Mouse (Mus musculus) hindbrain, embryonic 10.5 days (tissue): ENCODE measurements around the gene 4930550L24Rik. TPM values are rescaled to one million over a fixed set of nuclear protein-coding genes. Genes with fewer than 3 reads are reported as not detected.

Experiments used
- DNase-seq: peaks from one replicate; pipeline ENCODE4 v3.0.0-alpha.2; 2017; ENCODE audit warnings: low spot score
- H3K27ac ChIP-seq: fragments of 300-500 bp; sonication (generic); 2 replicates; pipeline ENCODE4 v1.5.1; 2016; ENCODE audit warnings: mild to moderate bottlenecking, moderate library complexity
- H3K27me3 ChIP-seq: fragments of 300-500 bp; sonication (generic); 2 replicates; pipeline ENCODE4 v1.6.1; 2016; ENCODE audit warnings: mild to moderate bottlenecking; ENCODE audit not compliant: poor library complexity, insufficient read depth, severe bottlenecking
- H3K36me3 ChIP-seq: fragments of 300-500 bp; sonication (generic); 2 replicates; pipeline ENCODE4 v1.6.1; 2016; ENCODE audit warnings: mild to moderate bottlenecking, moderate library complexity
- H3K4me1 ChIP-seq: fragments of 300-500 bp; sonication (generic); replicated peaks from 2 replicates; pipeline ENCODE4 v1.6.1; 2016; ENCODE audit warnings: mild to moderate bottlenecking
- H3K4me3 ChIP-seq: fragments of 300-500 bp; sonication (generic); 2 replicates; pipeline ENCODE4 v1.5.1; 2016; ENCODE audit warnings: mild to moderate bottlenecking, moderate library complexity
- H3K9me3 ChIP-seq: fragments of 300-500 bp; sonication (generic); 2 replicates; pipeline ENCODE4 v1.6.1; 2016; ENCODE audit warnings: mild to moderate bottlenecking, moderate library complexity
- WGBS: fragments of 180-500 bp; shearing (Covaris S2); methylation state at CpG from one replicate; pipeline ENCODE4 v1.1.7; 2016; 5-methylcytosine and 5-hydroxymethylcytosine counted together
- polyA plus RNA-seq: library from polyadenylated mRNA; unstranded; fragments of >200 nt; fragmentation: Nextera tagmentation; extraction: Ambion mirVana; gene quantifications from 2 replicates; pipeline ENCODE4 v1.2.1, GENCODE M21; 2016

Gene 4930550L24Rik
- polyA plus RNA-seq, result 0.09 TPM in 1 of 2 replicates, not detected in the other

- DNase-seq, result no peak
- H3K4me1 ChIP-seq, result no peaks in the 10 kb centered on the region
- 80% methylated on average over 2 of the region's 2 CpGs for WGBS
Observed at GRCm38 (mm10) chrX:58909060-58909459, at the start of gene 4930550L24Rik. TSS of gene 4930550L24Rik (plus strand) at chrX:58909360.

DNA sequence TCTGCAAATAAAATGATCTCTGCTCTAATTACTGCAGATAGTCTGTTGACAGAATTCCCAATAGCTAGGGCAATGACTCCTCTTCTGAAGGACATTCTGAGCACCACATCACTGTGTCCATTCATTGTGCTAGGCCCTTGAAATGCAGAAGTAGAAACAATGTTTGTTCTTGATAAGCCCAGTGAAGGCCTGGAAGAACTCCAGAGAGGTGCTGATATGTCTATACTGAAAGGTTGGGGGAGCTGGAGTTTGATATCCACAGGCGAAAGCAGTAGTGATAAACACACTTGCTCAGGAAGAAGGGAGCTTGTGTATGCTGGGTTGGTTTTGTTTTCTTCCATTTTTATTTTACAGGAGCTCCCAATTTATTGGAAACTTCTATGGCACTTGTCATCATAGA, 8.4 kb upstream of the 4930550L24Rik start:
- 90% methylated on average over 1 of the region's 1 CpGs for WGBS

More at GRCm38 (mm10) chrX:58909060-58909459, at the start of gene 4930550L24Rik:
- Histone ChIP-seq H3K27ac (no peak within 1 kb of the TSS), H3K4me3 (no peak within 1 kb of the TSS), H3K36me3 (no peaks in the 10 kb centered on the region), H3K9me3 (no peaks in the 10 kb centered on the region), H3K27me3 (no peaks in the 10 kb centered on the region)

DNA sequence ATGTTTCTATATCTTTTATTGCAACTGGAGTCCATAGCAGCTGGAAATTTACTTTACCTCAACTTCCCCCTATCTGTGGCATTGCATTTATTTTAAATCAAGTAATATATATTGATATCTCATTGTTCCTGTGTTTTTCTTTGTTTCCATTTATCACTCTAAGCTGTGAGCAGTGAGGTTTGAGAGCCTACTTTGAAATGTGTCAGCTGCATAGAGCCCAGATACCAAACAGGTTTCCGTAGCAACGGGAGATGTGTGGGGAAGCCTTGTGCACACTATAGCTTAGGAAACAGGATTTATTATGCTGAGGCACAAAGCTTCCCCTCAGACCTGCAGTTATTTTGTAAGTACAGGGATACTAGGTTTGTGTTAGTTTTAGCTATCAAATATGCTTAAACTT, 58.8 kb downstream of the 4930550L24Rik start:
- WGBS, result 83% methylated on average over 2 of the region's 2 CpGs
- peaks cover 4% of the 10 kb centered on the region; the same call in 1 of the 2 replicates for H3K4me1 ChIP-seq
- H3K27me3 ChIP-seq, result no peaks in the 10 kb centered on the region
- no peaks in the 10 kb centered on the region for H3K9me3 ChIP-seq
- H3K4me3 ChIP-seq, result no peak overlapping the region
- H3K36me3 ChIP-seq, result no peaks in the 10 kb centered on the region
- H3K27ac ChIP-seq, result no peak overlapping the region
- peak; percentile 14 for DNase-seq

More for the DNA sequence above, 8.4 kb upstream of the 4930550L24Rik start:
- Histone ChIP-seq H3K9me3 (no peaks in the 10 kb centered on the region), H3K36me3 (no peaks in the 10 kb centered on the region), H3K27ac (no peak overlapping the region), H3K4me1 (no peaks in the 10 kb centered on the region), H3K27me3 (no peaks in the 10 kb centered on the region), H3K4me3 (no peak overlapping the region)
- DNase-seq, result no peak
